Mouse (Mus musculus) liver, adult 2 months (tissue): ENCODE results near the gene Hsd17b14. TPM values are rescaled to one million over a fixed set of nuclear protein-coding genes. Genes with fewer than 3 reads are reported as not detected.

Experiments used
- DNase-seq: peaks from one replicate; pipeline ENCODE4 v3.0.0-alpha.2; 2011; ENCODE audit warnings: low read depth, low spot score; ENCODE audit errors: extremely low read depth
- H3K27ac ChIP-seq: fragments of 200-500 bp; replicated peaks from 2 replicates; pipeline ENCODE4 v1.5.1; 2012; ENCODE audit warnings: low read depth, mild to moderate bottlenecking, control low read depth, inconsistent platforms, low read length; ENCODE audit not compliant: insufficient read depth
- H3K27me3 ChIP-seq: fragments of 200-500 bp; 2 replicates; pipeline ENCODE4 v1.6.1; 2012; ENCODE audit warnings: mild to moderate bottlenecking, moderate library complexity, low read length, inconsistent platforms; ENCODE audit not compliant: control insufficient read depth, insufficient read depth
- H3K36me3 ChIP-seq: fragments of 200-500 bp; 2 replicates; pipeline ENCODE4 v1.6.1; 2012; ENCODE audit warnings: low read length, inconsistent platforms; ENCODE audit not compliant: control insufficient read depth, insufficient read depth
- H3K4me1 ChIP-seq: fragments of 200-500 bp; 2 replicates; pipeline ENCODE4 v1.6.1; 2011; ENCODE audit warnings: low read length; ENCODE audit not compliant: control insufficient read depth, insufficient read depth
- H3K4me3 ChIP-seq: fragments of 200-500 bp; 2 replicates; pipeline ENCODE4 v1.5.1; 2011; ENCODE audit warnings: low read depth, mild to moderate bottlenecking, control low read depth, low read length, moderate library complexity; ENCODE audit not compliant: insufficient read depth
- H3K79me2 ChIP-seq: fragments of 200-500 bp; 2 replicates; pipeline ENCODE4 v1.6.1; 2012; ENCODE audit warnings: inconsistent platforms, mild to moderate bottlenecking, low read length, moderate library complexity; ENCODE audit not compliant: control insufficient read depth, insufficient read depth
- H3K9ac ChIP-seq: fragments of 200-500 bp; 2 replicates; pipeline ENCODE4 v1.6.1; 2012; ENCODE audit warnings: low read depth, mild to moderate bottlenecking, control low read depth, inconsistent platforms, low read length
- CTCF ChIP-seq: fragments of 200-500 bp; IDR thresholded peaks from 2 replicates; pipeline ENCODE4 v1.5.1; 2011; ENCODE audit warnings: low read depth, low read length, control low read depth
- POLR2A ChIP-seq: fragments of 200-500 bp; IDR thresholded peaks from 2 replicates; pipeline ENCODE4 v1.6.1; 2011; ENCODE audit warnings: low read length, control low read depth; ENCODE audit not compliant: insufficient read depth; ENCODE audit errors: extremely low read depth
- WGBS: fragments of 180-500 bp; shearing (Covaris S2); methylation state at CpG from one replicate; pipeline ENCODE4 v1.1.7; 2018; 5-methylcytosine and 5-hydroxymethylcytosine counted together
- polyA plus RNA-seq: library from polyadenylated mRNA; depleted of rRNA; stranded (reverse); fragments of >200 nt; gene quantifications from 2 replicates; pipeline ENCODE4 v1.2.3, GENCODE M21; 2012
- total RNA-seq: library from RNA; depleted of rRNA; stranded (reverse); fragments of >200 nt; gene quantifications from 2 replicates; pipeline ENCODE4 v1.2.3, GENCODE M21; 2014

Hsd17b14 gene
- total and polyA plus RNA-seq, 2 experiments, result not detected

- H3K27me3 ChIP-seq, result no peaks in the 10 kb centered on the region
- no peak for DNase-seq
- H3K4me3 ChIP-seq, result no peak overlapping the region
- no peaks in the 10 kb centered on the region for H3K36me3 ChIP-seq
- H3K9ac ChIP-seq, result no peak overlapping the region
- TF ChIP-seq POLR2A (no peak), CTCF (no peak)
- no peaks in the 10 kb centered on the region for H3K79me2 ChIP-seq
- WGBS, result 94% methylated on average over 16 of the region's 16 CpGs
- no peak overlapping the region for H3K27ac ChIP-seq
- H3K4me1 ChIP-seq, result peaks cover 8% of the 10 kb centered on the region
Measured at GRCm38 (mm10) chr7:45549641-45550436, 4.9 kb upstream of the Hsd17b14 start.

- TF ChIP-seq POLR2A, result no peak
- no peak for TF ChIP-seq CTCF
- Histone ChIP-seq H3K9ac (no peak overlapping the region), H3K4me1 (peaks cover 8% of the 10 kb centered on the region), H3K27me3 (no peaks in the 10 kb centered on the region), H3K27ac (no peak overlapping the region), H3K4me3 (no peak overlapping the region), H3K36me3 (no peaks in the 10 kb centered on the region), H3K79me2 (no peaks in the 10 kb centered on the region)
- DNase-seq, result no peak
- 71% methylated on average over 11 of the region's 11 CpGs for WGBS
Measured at GRCm38 (mm10) chr7:45550821-45551511, 3.7 kb upstream of the Hsd17b14 start.

- no peaks in the 10 kb centered on the region for H3K36me3 ChIP-seq
- no peaks in the 10 kb centered on the region for H3K27me3 ChIP-seq
- TF ChIP-seq CTCF, result no peak
- no peak for TF ChIP-seq POLR2A
- no peak overlapping the region for H3K9ac ChIP-seq
- no peaks in the 10 kb centered on the region for H3K79me2 ChIP-seq
- H3K27ac ChIP-seq, result no peak overlapping the region
- 87% methylated on average over 8 of the region's 8 CpGs for WGBS
- H3K4me3 ChIP-seq, result no peak overlapping the region
- H3K4me1 ChIP-seq, result peaks cover 8% of the 10 kb centered on the region
- DNase-seq, result no peak
Measured at GRCm38 (mm10) chr7:45551512-45551883, 3.2 kb upstream of the Hsd17b14 start.

- H3K27ac ChIP-seq, result peak overlapping the region; percentile 64
- no peak for TF ChIP-seq POLR2A
- no peak for TF ChIP-seq CTCF
- no peaks in the 10 kb centered on the region for H3K27me3 ChIP-seq
- 78% methylated on average over 8 of the region's 8 CpGs for WGBS
- DNase-seq, result peak; percentile 49
- H3K9ac ChIP-seq, result peak overlapping the region; percentile 23
- no peak overlapping the region for H3K4me3 ChIP-seq
- peaks cover 8% of the 10 kb centered on the region for H3K4me1 ChIP-seq
- H3K79me2 ChIP-seq, result no peaks in the 10 kb centered on the region
- H3K36me3 ChIP-seq, result no peaks in the 10 kb centered on the region
Measured at GRCm38 (mm10) chr7:45553519-45553918, 1.2 kb upstream of the Hsd17b14 start.

GRCm38 (mm10) chr7:45553990-45554389 is 703 bp upstream of the Hsd17b14 start:
- 23% methylated on average over 2 of the region's 2 CpGs for WGBS
- peak overlapping the region; percentile 64 for H3K27ac ChIP-seq
- no peaks in the 10 kb centered on the region for H3K79me2 ChIP-seq
- no peaks in the 10 kb centered on the region for H3K27me3 ChIP-seq
- H3K4me1 ChIP-seq, result peaks cover 8% of the 10 kb centered on the region
- TF ChIP-seq POLR2A, result no peak
- TF ChIP-seq CTCF, result no peak
- peak overlapping the region; percentile 23; the same call in 1 of the 2 replicates for H3K9ac ChIP-seq
- H3K4me3 ChIP-seq, result no peak overlapping the region
- no peaks in the 10 kb centered on the region for H3K36me3 ChIP-seq
- DNase-seq, result peak; percentile 89
